Mouse (Mus musculus): Measurements from ENCODE around the gene Tnp1. TPM values are rescaled to one million over a fixed set of nuclear protein-coding genes. Genes with fewer than 3 reads are reported as not detected.

Gene Tnp1
- polyA plus RNA-seq, 1 experiment from 2014 or later: not detected

DNA sequence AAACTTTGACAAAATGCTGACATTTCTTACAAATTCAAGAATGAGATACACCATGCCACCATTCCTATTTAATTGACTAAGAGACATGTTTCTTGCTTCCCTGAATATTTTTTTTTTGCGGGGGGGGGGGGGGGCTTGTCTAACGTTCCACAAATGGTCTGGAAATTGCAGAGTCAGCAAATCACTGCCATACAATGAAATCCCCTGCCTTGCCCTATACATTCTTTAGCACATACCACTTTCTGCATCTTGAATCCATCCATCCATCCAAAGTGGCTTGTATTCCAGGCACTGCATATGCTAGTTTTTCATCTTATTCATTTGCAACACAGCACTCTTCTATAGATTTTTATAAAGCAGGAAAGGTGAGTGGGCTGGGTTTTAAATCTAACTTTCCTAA lies 23.5 kb downstream of the Tnp1 start:
- H3K4me1 ChIP-seq (ENCODE audit: control insufficient read depth, insufficient read depth, low read length): 0 out of 2 replicates have a peak, but pooled peaks cover 3% of the 10 kb centered on the region
- H3K27ac ChIP-seq (ENCODE audit: low read length): no peak overlapping the region
- no peak overlapping the region for H3K4me3 ChIP-seq (replicated peaks; ENCODE audit: low read length)
- no peak overlapping the region for H3K4me2 ChIP-seq (ENCODE audit: low read depth, low read length)
- H3K9me3 ChIP-seq (replicated peaks; ENCODE audit: control insufficient read depth, low read length): no peaks in the 10 kb centered on the region
- H3K9ac ChIP-seq (ENCODE audit: low read length): no peak overlapping the region
- no peaks in the 10 kb centered on the region for H3K36me3 ChIP-seq (ENCODE audit: control insufficient read depth, insufficient read depth, low read length)
- 57% methylated on average over 2 of the region's 2 CpGs for WGBS
- H3K27me3 ChIP-seq (ENCODE audit: control insufficient read depth, insufficient read depth, low read length): no peaks in the 10 kb centered on the region
- ATAC-seq (ENCODE audit: insufficient read depth, low FRiP score): no peak

DNA sequence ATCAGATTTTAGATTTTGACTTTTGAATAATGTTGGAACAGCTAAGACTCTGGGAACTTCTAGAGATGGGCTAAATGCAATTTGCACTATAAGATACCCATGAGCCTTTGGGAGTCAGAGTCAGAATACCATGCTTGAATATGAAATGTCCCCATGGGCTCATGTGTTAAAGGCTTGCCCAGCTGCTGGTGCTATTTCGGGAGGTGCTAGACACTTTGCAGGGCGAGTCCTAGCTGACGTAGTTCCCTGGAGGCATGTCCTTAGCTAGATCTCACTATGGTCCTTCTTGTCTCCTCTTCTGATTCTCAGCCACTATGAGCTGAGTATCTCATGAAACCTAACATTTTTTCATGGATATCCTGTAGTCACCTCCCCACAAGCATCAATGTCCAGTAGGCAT lies 26.8 kb downstream of the Tnp1 start:
- no peak overlapping the region for H3K27ac ChIP-seq (ENCODE audit: low read length)
- H3K4me2 ChIP-seq (ENCODE audit: low read depth, low read length): no peak overlapping the region
- H3K4me1 ChIP-seq (ENCODE audit: control insufficient read depth, insufficient read depth, low read length): 0 out of 2 replicates have a peak, but pooled peaks cover 3% of the 10 kb centered on the region
- 89% methylated on average over 3 of the region's 3 CpGs for WGBS
- H3K9ac ChIP-seq (ENCODE audit: low read length): no peak overlapping the region
- H3K27me3 ChIP-seq (ENCODE audit: control insufficient read depth, insufficient read depth, low read length): no peaks in the 10 kb centered on the region
- no peak for ATAC-seq (ENCODE audit: insufficient read depth, low FRiP score)
- H3K9me3 ChIP-seq (replicated peaks; ENCODE audit: control insufficient read depth, low read length): no peaks in the 10 kb centered on the region
- H3K4me3 ChIP-seq (replicated peaks; ENCODE audit: low read length): no peak overlapping the region
- H3K36me3 ChIP-seq (ENCODE audit: control insufficient read depth, insufficient read depth, low read length): no peaks in the 10 kb centered on the region

- no peaks in the 10 kb centered on the region for H3K9me3 ChIP-seq (replicated peaks; ENCODE audit: control insufficient read depth, low read length)
- no peaks in the 10 kb centered on the region for H3K27me3 ChIP-seq (ENCODE audit: control insufficient read depth, insufficient read depth, low read length)
- no peak overlapping the region for H3K9ac ChIP-seq (ENCODE audit: low read length)
- H3K36me3 ChIP-seq (ENCODE audit: control insufficient read depth, insufficient read depth, low read length): no peaks in the 10 kb centered on the region
- ATAC-seq (ENCODE audit: insufficient read depth, low FRiP score): no peak
- 76% methylated on average over 4 of the region's 4 CpGs for WGBS
- no peaks in the 10 kb centered on the region for H3K4me1 ChIP-seq (ENCODE audit: control insufficient read depth, insufficient read depth, low read length)
- no peak overlapping the region for H3K4me2 ChIP-seq (ENCODE audit: low read depth, low read length)
- no peak overlapping the region for H3K4me3 ChIP-seq (replicated peaks; ENCODE audit: low read length)
- H3K27ac ChIP-seq (ENCODE audit: low read length): no peak overlapping the region
Measured at GRCm38 (mm10) chr1:72986715-72987114, 29.0 kb downstream of the Tnp1 start.

- H3K9me3 ChIP-seq (replicated peaks; ENCODE audit: control insufficient read depth, low read length): no peaks in the 10 kb centered on the region
- H3K9ac ChIP-seq (ENCODE audit: low read length): no peak overlapping the region
- no peak overlapping the region for H3K4me2 ChIP-seq (ENCODE audit: low read depth, low read length)
- H3K4me1 ChIP-seq (ENCODE audit: control insufficient read depth, insufficient read depth, low read length): no peaks in the 10 kb centered on the region
- ATAC-seq (ENCODE audit: insufficient read depth, low FRiP score): no peak
- no peaks in the 10 kb centered on the region for H3K27me3 ChIP-seq (ENCODE audit: control insufficient read depth, insufficient read depth, low read length)
- WGBS: 71% methylated on average over 9 of the region's 9 CpGs
- no peaks in the 10 kb centered on the region for H3K36me3 ChIP-seq (ENCODE audit: control insufficient read depth, insufficient read depth, low read length)
- no peak overlapping the region for H3K4me3 ChIP-seq (replicated peaks; ENCODE audit: low read length)
- no peak overlapping the region for H3K27ac ChIP-seq (ENCODE audit: low read length)
Measured at GRCm38 (mm10) chr1:72978956-72979355, 36.8 kb downstream of the Tnp1 start.

DNA sequence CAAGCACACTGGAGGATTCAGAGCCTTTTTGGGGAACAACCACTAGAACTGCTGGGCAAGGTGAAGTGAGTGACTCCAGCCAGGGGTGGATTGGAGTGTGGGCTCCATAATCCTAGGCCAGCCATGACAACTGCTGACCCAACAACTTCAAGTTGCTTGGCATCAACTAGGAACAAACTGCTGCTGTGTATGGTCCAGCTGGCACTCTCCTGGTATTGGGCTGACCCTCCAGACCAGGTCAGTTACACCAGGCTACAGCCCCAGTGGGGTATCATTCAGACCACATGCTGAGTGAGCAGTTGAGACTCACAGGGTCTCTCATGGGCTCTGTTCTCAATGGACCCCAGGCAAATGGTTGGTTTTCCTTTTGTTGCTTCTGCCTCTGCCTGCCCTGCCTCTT lies 41.5 kb downstream of the Tnp1 start:
- peaks cover 5% of the 10 kb centered on the region for H3K4me1 ChIP-seq (ENCODE audit: control insufficient read depth, insufficient read depth, low read length)
- no peak overlapping the region for H3K9ac ChIP-seq (ENCODE audit: low read length)
- H3K4me2 ChIP-seq (ENCODE audit: low read depth, low read length): no peak overlapping the region
- H3K27ac ChIP-seq (ENCODE audit: low read length): no peak overlapping the region
- ATAC-seq (ENCODE audit: insufficient read depth, low FRiP score): no peak
- H3K4me3 ChIP-seq (replicated peaks; ENCODE audit: low read length): no peak overlapping the region
- H3K27me3 ChIP-seq (ENCODE audit: control insufficient read depth, insufficient read depth, low read length): no peaks in the 10 kb centered on the region
- H3K36me3 ChIP-seq (ENCODE audit: control insufficient read depth, insufficient read depth, low read length): no peaks in the 10 kb centered on the region
- H3K9me3 ChIP-seq (replicated peaks; ENCODE audit: control insufficient read depth, low read length): no peaks in the 10 kb centered on the region

- WGBS: 72% methylated on average over 9 of the region's 9 CpGs
Measured at GRCm38 (mm10) chr1:72970461-72970860, 45.2 kb downstream of the Tnp1 start.

GRCm38 (mm10) chr1:72969113-72969812 lies 46.4 kb downstream of the Tnp1 start:
- H3K4me3 ChIP-seq (replicated peaks; ENCODE audit: low read length): no peak overlapping the region
- no peak overlapping the region for H3K9ac ChIP-seq (ENCODE audit: low read length)
- H3K27ac ChIP-seq (ENCODE audit: low read length): 0 out of 2 replicates have a peak overlapping the region, but pooled peaks have one; percentile 24
- peak; percentile 63; the same call in 1 of the 2 replicates for ATAC-seq (ENCODE audit: insufficient read depth, low FRiP score)
- no peaks in the 10 kb centered on the region for H3K36me3 ChIP-seq (ENCODE audit: control insufficient read depth, insufficient read depth, low read length)
- WGBS: 17% methylated on average over 10 of the region's 10 CpGs
- H3K4me1 ChIP-seq (ENCODE audit: control insufficient read depth, insufficient read depth, low read length): peaks cover 12% of the 10 kb centered on the region
- no peaks in the 10 kb centered on the region for H3K27me3 ChIP-seq (ENCODE audit: control insufficient read depth, insufficient read depth, low read length)
- H3K4me2 ChIP-seq (ENCODE audit: low read depth, low read length): no peak overlapping the region
- H3K9me3 ChIP-seq (replicated peaks; ENCODE audit: control insufficient read depth, low read length): no peaks in the 10 kb centered on the region

More at GRCm38 (mm10) chr1:72970461-72970860, 45.2 kb downstream of the Tnp1 start:
- Histone ChIP-seq H3K9me3 (replicated peaks; ENCODE audit: control insufficient read depth, low read length) (no peaks in the 10 kb centered on the region), H3K4me3 (replicated peaks; ENCODE audit: low read length) (no peak overlapping the region), H3K9ac (ENCODE audit: low read length) (no peak overlapping the region), H3K4me2 (ENCODE audit: low read depth, low read length) (no peak overlapping the region), H3K27ac (ENCODE audit: low read length) (no peak overlapping the region), H3K27me3 (ENCODE audit: control insufficient read depth, insufficient read depth, low read length) (no peaks in the 10 kb centered on the region), H3K4me1 (ENCODE audit: control insufficient read depth, insufficient read depth, low read length) (peaks cover 12% of the 10 kb centered on the region), H3K36me3 (ENCODE audit: control insufficient read depth, insufficient read depth, low read length) (no peaks in the 10 kb centered on the region)
- ATAC-seq (ENCODE audit: insufficient read depth, low FRiP score): no peak

DNA sequence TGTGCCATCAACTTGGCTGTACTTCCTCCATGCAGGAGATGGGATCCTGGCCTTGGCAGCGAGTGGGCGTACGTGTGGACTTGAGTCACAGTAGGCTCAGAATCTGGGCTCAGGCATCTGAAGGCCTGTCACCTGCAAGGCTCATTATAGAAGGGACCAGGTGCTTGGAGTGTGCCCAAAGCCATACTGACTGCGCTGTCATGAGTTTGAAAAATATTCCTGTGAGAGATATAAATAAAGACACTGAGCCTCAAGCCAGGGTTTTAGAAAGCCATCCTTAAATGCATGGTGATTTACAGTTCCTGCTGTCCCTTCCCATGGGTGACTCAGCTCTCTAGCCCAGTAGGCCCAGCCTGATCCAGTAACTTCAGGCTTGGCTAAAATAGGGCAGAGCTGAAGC lies 49.3 kb downstream of the Tnp1 start:
- 78% methylated on average over 4 of the region's 4 CpGs for WGBS
- Histone ChIP-seq H3K4me3 (replicated peaks; ENCODE audit: low read length) (no peak overlapping the region), H3K4me2 (ENCODE audit: low read depth, low read length) (no peak overlapping the region), H3K4me1 (ENCODE audit: control insufficient read depth, insufficient read depth, low read length) (peaks cover 19% of the 10 kb centered on the region), H3K9me3 (replicated peaks; ENCODE audit: control insufficient read depth, low read length) (no peaks in the 10 kb centered on the region), H3K36me3 (ENCODE audit: control insufficient read depth, insufficient read depth, low read length) (no peaks in the 10 kb centered on the region), H3K27me3 (ENCODE audit: control insufficient read depth, insufficient read depth, low read length) (no peaks in the 10 kb centered on the region), H3K27ac (ENCODE audit: low read length) (peak overlapping the region; percentile 33; the same call in 1 of the 2 replicates), H3K9ac (ENCODE audit: low read length) (peak overlapping the region; percentile 31; the same call in 1 of the 2 replicates)
- ATAC-seq (ENCODE audit: insufficient read depth, low FRiP score): no peak
